Mouse (Mus musculus): ENCODE measurements around the gene Rgs6.

The Rgs6 gene

GRCm38 (mm10) chr12:82751846-82752245 lies 163.8 kb downstream of the Rgs6 start:
- Histone ChIP-seq H3K36me3 (ENCODE audit: insufficient read depth, low read length) (no peaks in the 10 kb centered on the region), H3K4me1 (replicated peaks; ENCODE audit: low read depth, low read length) (no peaks in the 10 kb centered on the region), H3K27me3 (ENCODE audit: insufficient read depth, low read length) (no peaks in the 10 kb centered on the region), H3K9me3 (ENCODE audit: low read length) (peaks cover 19% of the 10 kb centered on the region), H3K4me3 (replicated peaks; ENCODE audit: low read length) (no peak overlapping the region)
- no peak for TF ChIP-seq NANOG (IDR thresholded peaks at IDR 0.05; ENCODE audit: borderline replicate concordance, low read length)
- TF ChIP-seq POU5F1 (IDR thresholded peaks at IDR 0.05; ENCODE audit: borderline replicate concordance, low read length): no peak
- TF ChIP-seq CTCF (conservative IDR thresholded peaks at IDR 0.05; ENCODE audit: low read length): no peak

DNA sequence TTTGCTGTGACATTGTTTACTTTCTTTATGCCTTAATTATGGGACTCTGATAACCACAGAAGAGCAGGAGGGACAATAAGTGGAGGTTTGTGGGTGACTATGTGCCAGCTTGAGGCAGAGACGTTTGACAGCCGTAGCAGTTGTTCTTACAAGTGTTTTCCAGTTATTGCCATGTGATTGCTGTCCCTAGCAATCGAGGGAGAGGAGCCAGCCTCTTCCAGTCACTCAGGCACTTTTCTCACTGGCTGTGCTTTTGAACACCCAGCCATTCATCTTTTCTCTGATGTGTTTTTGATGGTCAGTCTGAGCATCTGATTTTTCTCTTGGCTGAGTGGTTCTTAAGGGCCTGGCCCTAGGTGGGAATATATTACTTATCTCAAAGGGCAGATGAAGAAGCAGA lies 166.4 kb downstream of the Rgs6 start:
- no peak overlapping the region for H3K4me3 ChIP-seq (replicated peaks; ENCODE audit: low read length)
- no peak for TF ChIP-seq POU5F1 (IDR thresholded peaks at IDR 0.05; ENCODE audit: borderline replicate concordance, low read length)
- no peak for TF ChIP-seq NANOG (IDR thresholded peaks at IDR 0.05; ENCODE audit: borderline replicate concordance, low read length)
- TF ChIP-seq CTCF (conservative IDR thresholded peaks at IDR 0.05; ENCODE audit: low read length): no peak
- no peaks in the 10 kb centered on the region for H3K4me1 ChIP-seq (replicated peaks; ENCODE audit: low read depth, low read length)
- H3K9me3 ChIP-seq (ENCODE audit: low read length): peaks cover 28% of the 10 kb centered on the region
- no peaks in the 10 kb centered on the region for H3K27me3 ChIP-seq (ENCODE audit: insufficient read depth, low read length)
- no peaks in the 10 kb centered on the region for H3K36me3 ChIP-seq (ENCODE audit: insufficient read depth, low read length)

GRCm38 (mm10) chr12:82756756-82757155 lies 168.7 kb downstream of the Rgs6 start:
- no peaks in the 10 kb centered on the region for H3K27me3 ChIP-seq (ENCODE audit: insufficient read depth, low read length)
- no peaks in the 10 kb centered on the region for H3K36me3 ChIP-seq (ENCODE audit: insufficient read depth, low read length)
- no peak overlapping the region for H3K4me3 ChIP-seq (replicated peaks; ENCODE audit: low read length)
- TF ChIP-seq CTCF (conservative IDR thresholded peaks at IDR 0.05; ENCODE audit: low read length) (no peak), NANOG (IDR thresholded peaks at IDR 0.05; ENCODE audit: borderline replicate concordance, low read length) (no peak), POU5F1 (IDR thresholded peaks at IDR 0.05; ENCODE audit: borderline replicate concordance, low read length) (no peak)
- H3K4me1 ChIP-seq (replicated peaks; ENCODE audit: low read depth, low read length): no peaks in the 10 kb centered on the region
- peaks cover 28% of the 10 kb centered on the region for H3K9me3 ChIP-seq (ENCODE audit: low read length)

DNA sequence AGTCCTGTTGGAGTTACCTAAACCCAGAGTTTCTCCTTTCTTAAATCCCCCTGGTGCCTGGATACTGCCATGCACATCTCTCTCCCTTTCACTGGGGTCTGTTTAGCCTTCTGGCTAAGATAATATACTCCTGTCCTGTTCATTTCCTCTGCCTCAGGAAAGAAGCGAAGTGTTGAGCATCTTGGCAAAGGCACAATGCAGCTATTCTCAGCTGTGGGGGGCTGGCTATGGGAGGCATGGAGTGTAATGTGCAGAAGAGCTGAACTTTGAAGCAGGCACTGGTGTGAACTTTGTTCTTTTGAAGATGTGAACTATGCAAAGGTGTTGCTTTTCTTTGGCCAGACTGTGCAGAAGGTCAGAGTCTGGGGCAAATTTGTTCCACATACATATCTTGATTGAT lies 169.3 kb downstream of the Rgs6 start:
- no peaks in the 10 kb centered on the region for H3K4me1 ChIP-seq (replicated peaks; ENCODE audit: low read depth, low read length)
- H3K27me3 ChIP-seq (ENCODE audit: insufficient read depth, low read length): no peaks in the 10 kb centered on the region
- no peaks in the 10 kb centered on the region for H3K36me3 ChIP-seq (ENCODE audit: insufficient read depth, low read length)
- H3K9me3 ChIP-seq (ENCODE audit: low read length): peaks cover 28% of the 10 kb centered on the region
- H3K4me3 ChIP-seq (replicated peaks; ENCODE audit: low read length): no peak overlapping the region
- TF ChIP-seq CTCF (conservative IDR thresholded peaks at IDR 0.05; ENCODE audit: low read length): no peak

DNA sequence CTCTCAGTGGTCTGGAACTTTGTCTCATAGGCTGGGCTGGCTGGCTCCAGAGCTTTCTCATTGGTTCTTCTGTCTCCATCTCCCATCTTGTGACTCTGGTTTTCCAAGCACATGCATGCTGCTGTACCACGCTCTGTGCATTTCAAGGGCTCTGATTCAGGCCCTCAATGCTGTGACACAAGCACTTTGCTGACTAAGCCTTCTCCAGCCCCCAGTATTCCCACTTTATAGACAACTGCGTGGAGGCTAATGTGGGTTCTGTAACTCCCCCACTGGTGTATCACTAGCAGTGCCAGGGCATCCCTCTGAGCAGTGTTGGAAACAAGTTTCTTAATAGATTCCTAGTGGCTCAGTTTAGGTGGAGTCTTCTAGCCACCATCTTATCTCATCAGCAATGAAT lies 174.0 kb downstream of the Rgs6 start:
- Histone ChIP-seq H3K4me3 (replicated peaks; ENCODE audit: low read length) (no peak overlapping the region), H3K36me3 (ENCODE audit: insufficient read depth, low read length) (no peaks in the 10 kb centered on the region), H3K9me3 (ENCODE audit: low read length) (peaks cover 8% of the 10 kb centered on the region; the same call in 1 of the 2 replicates), H3K27me3 (ENCODE audit: insufficient read depth, low read length) (no peaks in the 10 kb centered on the region), H3K4me1 (replicated peaks; ENCODE audit: low read depth, low read length) (no peaks in the 10 kb centered on the region)
- no peak for TF ChIP-seq POU5F1 (IDR thresholded peaks at IDR 0.05; ENCODE audit: borderline replicate concordance, low read length)
- TF ChIP-seq CTCF (conservative IDR thresholded peaks at IDR 0.05; ENCODE audit: low read length): no peak
- TF ChIP-seq NANOG (IDR thresholded peaks at IDR 0.05; ENCODE audit: borderline replicate concordance, low read length): no peak

DNA sequence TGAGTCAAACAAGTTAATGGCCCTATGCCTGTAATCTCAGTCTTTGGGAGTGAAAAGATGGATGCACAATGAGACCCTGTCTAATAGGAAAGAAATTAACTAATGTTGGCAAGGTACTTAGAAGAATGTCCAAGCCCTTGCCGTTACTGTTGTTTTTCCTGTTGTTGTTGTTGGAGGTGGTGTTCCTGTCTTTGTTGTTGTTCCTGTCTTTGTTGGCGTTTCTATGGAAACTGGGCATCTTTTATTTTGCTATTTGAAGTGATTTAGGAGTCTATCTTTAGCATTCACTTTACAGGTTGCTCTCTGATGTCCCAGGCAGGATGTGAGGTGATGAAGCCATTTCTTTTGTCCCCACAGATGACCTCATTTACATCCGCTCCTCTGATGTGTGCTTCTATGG lies 180.6 kb downstream of the Rgs6 start:
- no peaks in the 10 kb centered on the region for H3K27me3 ChIP-seq (ENCODE audit: insufficient read depth, low read length)

GRCm38 (mm10) chr12:82772215-82772614 lies 184.1 kb downstream of the Rgs6 start:
- no peaks in the 10 kb centered on the region for H3K27me3 ChIP-seq (ENCODE audit: insufficient read depth, low read length)
- H3K9me3 ChIP-seq (ENCODE audit: low read length): no peaks in the 10 kb centered on the region
- TF ChIP-seq CTCF (conservative IDR thresholded peaks at IDR 0.05; ENCODE audit: low read length) (no peak), POU5F1 (IDR thresholded peaks at IDR 0.05; ENCODE audit: borderline replicate concordance, low read length) (no peak)
- no peak overlapping the region for H3K4me3 ChIP-seq (replicated peaks; ENCODE audit: low read length)
- no peaks in the 10 kb centered on the region for H3K4me1 ChIP-seq (replicated peaks; ENCODE audit: low read depth, low read length)
- H3K36me3 ChIP-seq (ENCODE audit: insufficient read depth, low read length): no peaks in the 10 kb centered on the region

More for the DNA sequence above, 180.6 kb downstream of the Rgs6 start:
- Histone ChIP-seq H3K9me3 (ENCODE audit: low read length) (no peaks in the 10 kb centered on the region), H3K4me1 (replicated peaks; ENCODE audit: low read depth, low read length) (no peaks in the 10 kb centered on the region), H3K36me3 (ENCODE audit: insufficient read depth, low read length) (no peaks in the 10 kb centered on the region), H3K4me3 (replicated peaks; ENCODE audit: low read length) (no peak overlapping the region)
- TF ChIP-seq CTCF (conservative IDR thresholded peaks at IDR 0.05; ENCODE audit: low read length) (no peak), POU5F1 (IDR thresholded peaks at IDR 0.05; ENCODE audit: borderline replicate concordance, low read length) (no peak), NANOG (IDR thresholded peaks at IDR 0.05; ENCODE audit: borderline replicate concordance, low read length) (no peak)

DNA sequence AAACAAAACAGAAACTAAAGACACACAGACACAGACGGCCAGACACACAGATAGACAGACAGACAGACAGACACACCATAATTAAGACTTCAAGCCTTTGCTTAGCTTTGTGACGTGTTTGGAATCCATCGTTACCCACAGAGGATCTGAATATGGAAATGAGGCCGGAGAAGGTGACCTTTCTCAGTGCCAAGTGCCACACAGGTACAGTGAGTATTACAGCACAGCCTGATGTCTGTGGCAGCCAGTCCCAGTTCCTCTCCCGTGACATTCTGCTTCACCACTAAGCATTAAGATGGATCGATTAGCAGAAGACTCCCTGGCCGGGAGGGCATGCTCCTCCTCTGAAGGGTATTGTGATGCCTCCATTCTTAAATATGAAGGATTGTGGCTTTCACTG lies 186.5 kb downstream of the Rgs6 start:
- no peak for TF ChIP-seq NANOG (IDR thresholded peaks at IDR 0.05; ENCODE audit: borderline replicate concordance, low read length)
- no peak for TF ChIP-seq CTCF (conservative IDR thresholded peaks at IDR 0.05; ENCODE audit: low read length)
- no peak for TF ChIP-seq POU5F1 (IDR thresholded peaks at IDR 0.05; ENCODE audit: borderline replicate concordance, low read length)
- H3K4me3 ChIP-seq (replicated peaks; ENCODE audit: low read length): no peak overlapping the region
- H3K4me1 ChIP-seq (replicated peaks; ENCODE audit: low read depth, low read length): no peaks in the 10 kb centered on the region
- no peaks in the 10 kb centered on the region for H3K27me3 ChIP-seq (ENCODE audit: insufficient read depth, low read length)
- H3K9me3 ChIP-seq (ENCODE audit: low read length): no peaks in the 10 kb centered on the region
- H3K36me3 ChIP-seq (ENCODE audit: insufficient read depth, low read length): no peaks in the 10 kb centered on the region

DNA sequence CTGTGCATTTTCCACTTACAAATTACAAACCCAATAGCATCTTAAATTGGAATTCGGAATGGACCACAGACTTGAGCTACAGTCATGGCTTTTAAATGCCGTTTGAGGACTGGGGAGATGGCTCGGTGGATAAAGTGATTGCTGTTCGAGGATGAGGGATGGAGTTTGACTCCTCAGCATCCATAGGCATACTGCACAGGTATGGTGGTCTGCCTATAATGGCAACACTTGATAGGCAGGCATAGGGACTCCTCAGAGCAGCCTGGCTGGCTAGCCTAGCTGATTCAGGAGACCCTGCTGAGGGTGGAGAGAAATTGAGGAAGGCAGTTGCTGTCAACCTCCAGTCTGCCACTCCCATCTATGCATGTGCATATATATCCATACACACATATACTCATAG lies 188.6 kb downstream of the Rgs6 start:
- Histone ChIP-seq H3K4me1 (replicated peaks; ENCODE audit: low read depth, low read length) (no peaks in the 10 kb centered on the region), H3K36me3 (ENCODE audit: insufficient read depth, low read length) (no peaks in the 10 kb centered on the region), H3K9me3 (ENCODE audit: low read length) (no peaks in the 10 kb centered on the region), H3K4me3 (replicated peaks; ENCODE audit: low read length) (no peak overlapping the region), H3K27me3 (ENCODE audit: insufficient read depth, low read length) (no peaks in the 10 kb centered on the region)
- TF ChIP-seq CTCF (conservative IDR thresholded peaks at IDR 0.05; ENCODE audit: low read length) (no peak), POU5F1 (IDR thresholded peaks at IDR 0.05; ENCODE audit: borderline replicate concordance, low read length) (no peak), NANOG (IDR thresholded peaks at IDR 0.05; ENCODE audit: borderline replicate concordance, low read length) (no peak)

Measured in E14TG2a.4 (cell line).